Mouse (Mus musculus): ENCODE data around the gene Iqcm.
"Not testable (repeated sequence)": the region's sequence is repeated elsewhere in the genome, so short reads cannot be mapped to it uniquely, and the experiment has no call there.

GRCm38 (mm10) chr8:75415696-75416095 is 32.8 kb upstream of the Iqcm start:
- TF ChIP-seq EP300, CTCF (IDR thresholded peaks at IDR 0.05; ENCODE audit: low read depth): not testable (repeated sequence)
